Mouse (Mus musculus): ENCODE measurements around the gene Zfp644.

The Zfp644 gene

DNA sequence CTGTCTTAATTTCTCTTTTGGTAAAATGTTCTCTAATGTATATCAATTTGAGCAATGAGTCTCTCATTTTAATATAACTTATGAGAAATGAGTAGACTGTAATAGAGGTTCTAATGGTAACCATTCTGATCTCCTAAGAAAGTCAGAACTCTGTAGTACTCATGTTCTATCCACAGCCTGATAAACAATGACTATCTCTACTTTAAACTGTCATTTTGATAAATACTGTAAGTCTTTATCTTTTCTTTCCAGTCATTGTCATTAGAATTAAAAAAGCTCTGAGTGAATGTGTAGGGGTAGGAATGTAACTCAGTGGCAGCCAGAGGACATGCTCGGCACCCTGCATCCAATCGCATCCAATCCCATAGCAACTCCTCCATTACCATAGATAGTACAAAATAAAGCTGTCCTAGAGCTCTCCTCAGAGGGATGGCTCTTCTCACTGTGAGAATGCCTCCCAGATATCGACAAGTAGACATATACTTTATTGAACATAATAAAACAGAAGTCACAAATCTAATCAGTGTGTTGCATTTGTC, 44.2 kb downstream of the Zfp644 start:
- DNase-seq: no peak

DNA sequence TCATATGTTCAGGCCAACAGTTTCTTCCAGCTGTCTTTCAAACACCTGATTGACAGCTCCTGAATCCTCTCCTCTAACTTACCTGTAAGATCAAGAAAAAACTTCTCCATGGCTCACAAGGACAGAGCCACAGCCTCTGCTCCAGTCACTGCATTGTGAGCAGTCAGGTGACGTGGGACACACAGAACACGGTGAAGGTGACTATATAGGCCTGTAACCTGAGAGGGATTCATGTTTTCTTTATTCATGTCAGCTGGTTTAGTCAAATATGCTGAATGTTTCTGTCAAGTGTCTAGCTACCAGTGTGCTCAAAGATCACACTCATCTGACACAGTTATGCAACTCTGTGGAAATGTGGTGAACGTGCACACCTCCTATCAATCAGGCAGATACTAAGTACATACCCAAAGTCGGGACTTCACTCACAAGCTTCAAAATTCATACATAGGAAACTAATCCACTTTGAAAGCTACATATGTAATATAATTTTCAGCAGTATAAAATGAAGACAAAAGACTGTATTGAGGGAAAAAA, 44.8 kb downstream of the Zfp644 start:
- no peak for DNase-seq

DNA sequence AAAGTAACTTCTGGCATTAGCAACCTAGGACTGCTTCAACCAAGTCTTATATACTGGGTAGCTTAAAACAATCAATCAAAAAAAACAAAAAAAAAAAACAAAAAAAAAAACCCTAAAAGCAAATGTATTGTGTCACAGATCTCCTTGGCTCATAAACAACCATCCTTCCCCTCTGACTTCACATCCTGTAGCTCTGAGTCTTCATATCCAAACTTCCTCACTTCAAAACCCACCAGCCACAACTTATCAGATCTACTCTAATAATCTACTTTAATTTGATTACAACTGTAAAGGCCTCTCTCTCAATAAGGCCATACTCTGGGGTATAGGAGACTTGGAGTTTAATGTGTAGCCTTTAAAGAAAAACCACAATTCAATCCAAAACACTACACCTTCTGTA, 47.1 kb downstream of the Zfp644 start:
- no peak for DNase-seq

DNA sequence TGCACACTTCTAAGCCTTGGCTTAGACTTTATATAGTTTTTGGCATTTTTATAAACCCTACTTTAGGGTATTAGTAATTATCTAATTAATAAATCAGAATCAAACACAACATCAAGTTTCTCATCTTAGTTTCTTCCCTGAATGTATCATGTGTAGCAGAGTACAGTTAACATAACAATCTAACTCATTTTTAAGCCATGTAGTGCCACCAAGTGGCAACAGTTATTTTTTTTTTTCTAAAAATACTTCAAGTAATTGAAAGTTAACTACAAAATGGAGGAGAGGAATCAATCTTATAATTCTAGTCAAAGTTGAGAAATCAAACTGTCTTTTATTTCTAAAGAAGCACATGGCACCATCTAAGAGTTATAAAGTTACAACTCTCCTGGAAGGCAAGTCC, 47.6 kb downstream of the Zfp644 start:
- no peak for DNase-seq

DNA sequence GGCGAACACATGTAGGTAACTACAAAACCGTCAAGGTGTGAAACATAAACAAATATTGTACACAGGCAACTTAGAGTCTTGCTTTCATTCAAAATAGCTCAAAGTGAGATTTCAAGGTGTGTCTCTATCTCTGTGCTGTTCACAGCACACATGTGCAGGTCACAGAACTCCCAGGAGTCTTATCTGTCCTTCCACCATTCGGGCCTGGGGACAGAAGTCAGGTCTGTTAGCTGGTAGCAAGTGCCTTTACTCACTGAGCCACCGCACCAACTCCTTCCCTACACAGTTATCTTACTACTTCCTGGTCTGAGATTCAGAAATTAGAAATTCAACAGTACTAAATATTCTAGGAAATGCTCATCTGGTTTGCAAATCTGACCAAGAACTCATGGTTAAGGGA, 53.7 kb downstream of the Zfp644 start:
- DNase-seq: no peak

DNA sequence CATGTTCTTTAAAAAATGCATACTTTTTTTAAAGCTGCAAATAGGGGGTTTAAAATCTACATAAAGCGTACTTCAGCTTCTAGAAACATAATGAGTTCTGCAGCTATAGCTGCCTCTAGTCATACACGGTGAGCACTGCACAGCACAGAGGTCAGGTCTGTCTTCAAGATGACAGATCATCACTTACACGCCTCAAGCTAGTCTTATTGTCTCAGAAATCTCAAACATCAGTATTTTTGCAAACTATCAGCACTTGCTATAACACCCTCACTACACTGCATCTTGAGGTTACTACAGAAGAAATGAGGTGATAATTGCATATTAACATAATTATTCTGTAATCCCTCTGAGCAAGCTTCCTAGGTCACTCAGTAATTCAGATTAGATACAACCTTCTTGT, 55.2 kb downstream of the Zfp644 start:
- DNase-seq: no peak

GRCm38 (mm10) chr5:106640235-106640809, 56.8 kb downstream of the Zfp644 start:
- DNase-seq: no peak

DNA sequence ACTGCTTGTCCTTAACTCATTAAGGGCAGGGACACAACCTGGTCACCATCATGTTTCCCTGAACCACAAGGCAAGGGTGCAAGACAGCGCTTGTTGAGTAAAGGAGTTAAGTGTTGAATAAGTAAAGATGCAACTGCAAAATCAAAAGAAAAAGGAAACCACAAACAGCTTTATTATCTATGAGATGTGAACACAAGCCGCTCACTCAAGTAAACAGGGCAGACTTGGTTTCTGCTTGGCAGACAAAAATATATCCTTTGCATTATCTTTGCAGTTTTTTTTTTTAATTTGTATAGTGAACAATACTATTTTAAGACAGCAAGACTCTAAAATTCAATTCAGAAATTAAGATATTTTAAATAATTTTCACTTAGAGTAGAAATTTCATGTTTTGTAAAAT, 57.5 kb downstream of the Zfp644 start:
- DNase-seq: no peak

- DNase-seq: no peak
Observed at GRCm38 (mm10) chr5:106636423-106636946, 60.6 kb downstream of the Zfp644 start.

DNA sequence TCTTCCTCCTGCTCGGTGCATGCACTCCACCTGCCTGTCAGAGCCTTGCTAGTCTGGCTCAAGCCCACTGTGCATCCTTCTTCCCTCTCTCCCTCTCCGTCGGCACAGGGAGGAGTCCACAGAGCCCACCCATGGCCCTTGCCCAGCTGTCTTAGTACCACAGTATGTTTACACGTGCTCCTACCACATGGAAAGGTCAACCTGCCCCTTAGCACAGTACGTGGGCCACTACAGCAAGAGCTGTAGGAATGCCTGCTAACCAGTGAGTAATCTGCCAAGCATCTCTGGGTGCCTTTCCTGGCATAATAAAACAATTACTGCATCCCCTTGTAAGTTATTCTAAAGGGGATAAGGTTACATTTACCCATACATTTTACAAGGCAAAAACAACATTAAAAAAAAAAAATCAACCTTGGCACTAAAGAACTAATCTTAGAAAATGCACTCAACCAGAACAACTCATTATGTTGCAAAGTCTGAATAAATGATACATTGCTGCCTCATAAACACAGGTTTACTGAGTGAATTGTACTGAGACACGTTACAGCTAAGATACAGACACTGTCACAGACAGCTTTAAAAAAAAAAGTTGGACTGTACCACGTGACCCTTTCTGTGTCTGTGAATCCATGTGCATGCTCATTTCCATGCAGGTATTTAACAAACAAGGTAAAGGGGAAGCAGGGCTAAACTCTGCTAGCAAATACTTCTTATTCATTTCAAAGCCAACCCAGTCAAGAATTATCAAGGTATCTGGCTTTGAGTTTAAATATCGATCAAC, 68.5 kb downstream of the Zfp644 start:
- no peak for DNase-seq

GRCm38 (mm10) chr5:106623337-106623736, 73.8 kb downstream of the Zfp644 start:
- DNase-seq: no peak

GRCm38 (mm10) chr5:106622193-106622592, 74.9 kb downstream of the Zfp644 start:
- DNase-seq: no peak

GRCm38 (mm10) chr5:106620446-106620845, 76.6 kb downstream of the Zfp644 start:
- peak in 1 of 2 experiments; percentile 28 for DNase-seq

DNA sequence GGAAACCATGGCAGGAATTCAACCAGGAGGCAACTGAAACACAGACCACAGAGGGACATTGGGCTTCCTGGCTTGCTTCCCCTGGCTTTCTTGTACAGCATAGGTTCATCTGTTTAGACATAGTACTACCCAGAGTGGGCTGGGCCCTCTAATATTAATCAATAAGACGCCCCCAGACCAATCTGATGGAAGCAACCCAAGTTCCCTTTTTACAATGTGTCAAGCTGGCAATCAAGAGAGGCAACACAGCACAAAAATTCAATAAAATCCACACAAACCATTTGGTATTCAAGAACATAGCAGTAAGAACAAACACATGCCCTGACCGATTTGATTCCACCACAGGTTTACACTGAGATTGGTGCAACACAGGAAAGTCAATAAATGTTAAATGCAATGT, 82.1 kb downstream of the Zfp644 start:
- DNase-seq: no peak

- DNase-seq: no peak
Observed at GRCm38 (mm10) chr5:106614570-106614969, 82.5 kb downstream of the Zfp644 start.

- peak in 1 of 2 experiments; percentile 27 for DNase-seq
Observed at GRCm38 (mm10) chr5:106612151-106612550, 84.9 kb downstream of the Zfp644 start.

DNA sequence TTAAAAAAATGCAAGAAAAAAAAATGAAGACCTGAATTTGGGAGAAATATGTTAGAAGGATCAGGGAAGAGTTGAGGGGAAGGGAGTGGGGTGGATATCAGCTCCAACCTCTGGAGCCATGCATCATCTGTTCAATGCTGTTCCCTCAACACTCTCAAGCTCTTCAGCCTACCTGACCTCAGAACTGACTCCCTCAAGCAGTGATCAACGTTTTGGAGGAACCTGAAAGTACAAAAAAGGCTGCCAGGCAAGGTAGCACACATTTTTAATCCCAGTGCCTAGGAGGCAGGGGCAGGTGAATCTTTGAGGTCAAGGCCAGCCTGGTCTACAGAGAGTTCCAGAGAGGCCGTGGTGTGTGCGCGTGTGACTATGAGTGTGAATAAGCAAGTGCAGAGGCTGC, 88.3 kb downstream of the Zfp644 start, which contains the start of gene Gm17304:
Gene Gm17304, plus strand, starts transcription at position 301 of the 400 bp plus-strand sequence.
- no peak for DNase-seq

DNA sequence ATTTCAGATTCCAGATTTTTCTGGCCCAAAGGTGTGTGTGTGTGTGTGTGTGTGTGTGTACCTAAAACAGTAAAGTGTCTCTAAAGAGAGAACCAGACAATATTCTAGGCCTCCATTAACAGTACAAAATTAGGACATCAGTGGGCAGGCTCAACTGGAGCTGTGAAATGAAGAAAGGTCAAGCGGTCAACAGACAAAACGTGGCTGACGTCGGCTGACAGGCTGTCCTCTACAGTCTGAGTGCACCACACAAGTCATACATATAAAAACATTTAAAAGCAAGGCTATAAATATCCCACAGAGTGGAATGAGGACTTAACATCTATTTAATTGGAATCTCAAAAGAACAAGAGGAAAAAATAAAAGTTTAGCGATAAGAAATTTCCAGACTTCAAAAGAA, 90.0 kb downstream of the Zfp644 start:
- DNase-seq: no peak

DNA sequence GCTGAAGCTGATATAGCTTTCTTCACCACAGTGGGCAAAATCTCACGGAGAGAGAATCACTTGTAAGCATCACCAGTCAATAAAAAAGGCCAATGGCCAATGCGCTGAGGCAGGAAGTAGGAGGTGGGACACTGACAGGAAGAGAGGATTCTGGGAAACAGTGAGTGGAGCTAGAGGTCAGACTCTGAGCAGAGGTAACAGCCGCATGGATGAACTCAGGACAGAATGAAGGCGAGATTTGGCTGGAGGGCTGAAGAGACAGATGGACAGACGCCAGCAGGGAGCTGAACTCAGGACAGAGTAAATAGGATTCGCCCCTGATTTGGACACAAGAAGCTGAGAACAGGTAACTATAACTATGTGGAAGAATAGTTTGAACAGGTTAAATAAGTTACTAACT, 92.0 kb downstream of the Zfp644 start:
- peak; percentile 28 to 68 for DNase-seq

DNA sequence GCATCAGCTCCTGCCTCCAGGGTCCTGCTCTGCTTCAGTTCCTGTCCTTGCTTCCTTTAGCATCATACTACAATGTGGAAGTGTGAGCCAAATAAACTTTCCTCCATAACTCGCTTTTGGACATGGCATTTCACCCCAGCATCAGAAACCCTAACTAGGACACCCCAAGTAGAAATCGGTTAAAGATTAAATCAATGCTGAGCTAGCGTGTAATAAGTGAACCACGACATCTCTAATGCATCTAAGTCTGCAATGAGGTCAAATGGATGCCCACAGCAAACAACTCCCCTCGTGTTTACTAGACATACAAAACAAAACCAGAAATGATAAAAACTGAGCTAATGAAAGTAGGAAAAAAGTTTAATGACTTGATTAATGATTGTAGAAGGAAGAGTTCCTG, 92.7 kb downstream of the Zfp644 start:
- DNase-seq: peak in 1 of 2 experiments; percentile 42

DNA sequence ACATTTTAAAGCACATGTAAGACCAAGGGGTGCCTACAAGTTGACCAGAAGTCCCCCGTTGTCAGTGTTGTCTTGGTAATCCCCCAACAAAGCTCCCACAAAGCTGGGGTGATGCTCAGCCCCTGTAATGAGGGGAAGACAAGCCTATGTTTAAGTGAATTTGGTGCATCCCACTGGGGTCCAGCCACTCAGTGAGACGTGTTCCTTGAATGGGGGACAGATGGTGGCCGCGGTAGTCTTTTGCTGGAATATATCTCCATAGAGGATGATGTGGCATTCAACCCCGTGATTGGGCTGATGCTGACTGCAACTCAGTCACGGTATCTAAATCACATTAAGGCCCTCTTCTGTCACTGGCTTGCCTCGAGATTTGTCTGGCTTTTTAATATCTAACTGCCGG, 97.6 kb downstream of the Zfp644 start:
- no peak for DNase-seq

GRCm38 (mm10) chr5:106597472-106597871, 99.6 kb downstream of the Zfp644 start:
- no peak for DNase-seq

GRCm38 (mm10) chr5:106594388-106594787, 102.7 kb downstream of the Zfp644 start:
- no peak for DNase-seq

- DNase-seq: no peak
Observed at GRCm38 (mm10) chr5:106590686-106591085, 106.4 kb downstream of the Zfp644 start.
